In the genomic region with DNA sequence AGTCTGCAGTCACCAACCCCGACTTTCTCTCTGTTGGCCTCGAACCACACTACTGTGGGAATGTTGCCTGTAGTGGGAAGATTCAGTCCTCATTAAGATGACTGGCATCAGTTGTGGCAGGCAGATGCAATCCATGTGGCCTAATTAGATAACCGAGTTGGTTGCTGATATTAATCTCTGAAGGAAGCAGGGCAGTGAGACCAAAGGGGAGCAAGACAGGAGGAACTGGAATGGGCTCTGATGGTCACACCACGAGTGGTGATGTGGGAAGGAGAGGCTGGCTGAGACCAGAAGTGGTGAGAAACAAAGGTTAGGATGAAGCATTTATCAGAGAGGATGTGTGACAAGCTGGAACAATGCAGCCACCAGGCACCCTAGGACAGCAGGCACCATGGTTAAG, we compare ENCODE assay signal across 21 mouse cellular contexts. TPM values are rescaled to one million over a fixed set of nuclear protein-coding genes. Genes with fewer than 3 reads are reported as not detected.
DNase-seq lines count a peak whose midpoint lies in the region; ATAC-seq and TF ChIP-seq lines count a peak whose summit lies in the region.
"Had no signal": no experiment of that assay in that cellular context is flagged by ENCODE, and none has a peak within 500 bp of the region (broad histone marks: within the 10 kb centered on the region; RNA-seq: fewer than 3 reads in every experiment).

No protein-coding gene starts in this region.

- peak; percentile 77 for DNase-seq in heart, adult 11 months
- no peak for DNase-seq in heart, postnatal 14 days
- DNase-seq in intestine, embryonic 14.5 days (ENCODE audit: low spot score), result peak; percentile 46
- peak; percentile 52 for DNase-seq in retina, embryonic 14.5 days (ENCODE audit: low spot score)
- no peak for DNase-seq in hindbrain, postnatal 0 days (ENCODE audit: low spot score)
- DNase-seq in liver, embryonic 11.5 days (ENCODE audit: low spot score), result no peak
- DNase-seq: adrenal gland, adult 2 months; adrenal gland, postnatal 10 days; adrenal gland, postnatal 25 days; cerebellum, adult 11 months; cerebellum, adult 18-20 months; cerebellum, adult 8-10 months; cerebellum, adult 9-11 months; cerebellum, postnatal 14 days; cerebellum, postnatal 36 days had no signal

- H3K4me2 ChIP-seq in intestine, embryonic 14.5 days (ENCODE audit: low read length), result no peak overlapping the region
- H3K4me2 ChIP-seq in intestine, embryonic 15.5 days (replicated peaks), result no peak overlapping the region
- H3K4me2 ChIP-seq in hindbrain, postnatal 0 days (ENCODE audit: low read depth, low read length), result no peak overlapping the region
- H3K4me2 ChIP-seq in liver, embryonic 11.5 days, result no peak overlapping the region
- H3K4me2 ChIP-seq: embryonic facial prominence, embryonic 12.5 days; forebrain, embryonic 13.5 days; forebrain, embryonic 15.5 days had no signal

- TF ChIP-seq CTCF in hindbrain, postnatal 0 days (IDR thresholded peaks at IDR 0.05; ENCODE audit: low read depth), result no peak

- H3K36me3 ChIP-seq in intestine, embryonic 14.5 days (ENCODE audit: control insufficient read depth, insufficient read depth, low read length), result no peaks in the 10 kb centered on the region
- no peaks in the 10 kb centered on the region for H3K36me3 ChIP-seq in intestine, embryonic 15.5 days
- no peaks in the 10 kb centered on the region for H3K36me3 ChIP-seq in hindbrain, postnatal 0 days (ENCODE audit: insufficient read depth, low read length)
- no peaks in the 10 kb centered on the region for H3K36me3 ChIP-seq in liver, embryonic 11.5 days (ENCODE audit: control insufficient read depth, insufficient read depth, low read length)
- H3K36me3 ChIP-seq: embryonic facial prominence, embryonic 10.5 days; embryonic facial prominence, embryonic 12.5 days; forebrain, embryonic 15.5 days had no signal

- H3K9ac ChIP-seq in intestine, embryonic 14.5 days (ENCODE audit: low read length), result no peak overlapping the region
- no peak overlapping the region for H3K9ac ChIP-seq in intestine, embryonic 15.5 days
- H3K9ac ChIP-seq in hindbrain, postnatal 0 days (replicated peaks; ENCODE audit: low read length), result no peak overlapping the region
- H3K9ac ChIP-seq in liver, embryonic 11.5 days (ENCODE audit: low read depth, low read length), result no peak overlapping the region
- H3K9ac ChIP-seq: embryonic facial prominence, embryonic 12.5 days; forebrain, embryonic 13.5 days; forebrain, embryonic 15.5 days had no signal

- H3K27me3 ChIP-seq in intestine, embryonic 14.5 days (replicated peaks; ENCODE audit: control insufficient read depth, insufficient read depth, low read length), result no peaks in the 10 kb centered on the region
- no peaks in the 10 kb centered on the region for H3K27me3 ChIP-seq in intestine, embryonic 15.5 days (replicated peaks)
- H3K27me3 ChIP-seq in hindbrain, postnatal 0 days (ENCODE audit: insufficient read depth, low read length), result no peaks in the 10 kb centered on the region
- H3K27me3 ChIP-seq in liver, embryonic 11.5 days (replicated peaks; ENCODE audit: control insufficient read depth, insufficient read depth, low read length), result no peaks in the 10 kb centered on the region; the same call in 1 of the 2 replicates
- H3K27me3 ChIP-seq: embryonic facial prominence, embryonic 12.5 days had no signal

- ATAC-seq in intestine, embryonic 14.5 days (replicated peaks; ENCODE audit: low FRiP score, low TSS enrichment, low read depth), result no peak
- ATAC-seq in intestine, embryonic 15.5 days, result no peak
- ATAC-seq in hindbrain, postnatal 0 days, result no peak
- ATAC-seq in liver, embryonic 11.5 days (replicated peaks; ENCODE audit: low FRiP score), result no peak
- ATAC-seq: forebrain, embryonic 13.5 days; forebrain, embryonic 15.5 days had no signal

- H3K27ac ChIP-seq in intestine, embryonic 14.5 days (ENCODE audit: low read depth), result no peak overlapping the region
- no peak overlapping the region for H3K27ac ChIP-seq in intestine, embryonic 15.5 days
- no peak overlapping the region for H3K27ac ChIP-seq in hindbrain, postnatal 0 days
- no peak overlapping the region for H3K27ac ChIP-seq in liver, embryonic 11.5 days (ENCODE audit: low read depth, low read length)
- H3K27ac ChIP-seq: embryonic facial prominence, embryonic 10.5 days; embryonic facial prominence, embryonic 12.5 days; forebrain, embryonic 13.5 days; forebrain, embryonic 15.5 days had no signal

- no peak overlapping the region for H3K4me3 ChIP-seq in intestine, embryonic 14.5 days (ENCODE audit: low read depth, low read length)
- no peak overlapping the region for H3K4me3 ChIP-seq in intestine, embryonic 15.5 days (replicated peaks)
- no peak overlapping the region for H3K4me3 ChIP-seq in hindbrain, postnatal 0 days (ENCODE audit: low read length)
- no peak overlapping the region for H3K4me3 ChIP-seq in liver, embryonic 11.5 days (ENCODE audit: low read depth, low read length)
- H3K4me3 ChIP-seq: embryonic facial prominence, embryonic 10.5 days; embryonic facial prominence, embryonic 12.5 days; forebrain, embryonic 13.5 days; forebrain, embryonic 15.5 days had no signal

- H3K4me1 ChIP-seq in intestine, embryonic 14.5 days (replicated peaks; ENCODE audit: control insufficient read depth, insufficient read depth, low read length), result peaks cover 7% of the 10 kb centered on the region; the same call in 1 of the 2 replicates
- H3K4me1 ChIP-seq in intestine, embryonic 15.5 days (replicated peaks), result peaks cover 10% of the 10 kb centered on the region; the same call in 1 of the 2 replicates
- peaks cover 6% of the 10 kb centered on the region for H3K4me1 ChIP-seq in hindbrain, postnatal 0 days (ENCODE audit: insufficient read depth, low read length)
- peaks cover 5% of the 10 kb centered on the region for H3K4me1 ChIP-seq in liver, embryonic 11.5 days (replicated peaks; ENCODE audit: control insufficient read depth, insufficient read depth, low read length)

- WGBS in intestine, embryonic 14.5 days, result 70% methylated on average over 4 of the region's 4 CpGs
- 67% methylated on average over 4 of the region's 4 CpGs for WGBS in intestine, embryonic 15.5 days
- 61% methylated on average over 4 of the region's 4 CpGs for WGBS in hindbrain, postnatal 0 days
- WGBS in liver, embryonic 11.5 days, result 41% methylated on average over 4 of the region's 4 CpGs

- intact Hi-C loops in heart, postnatal 14 days (cut with DNase I), result no loop called here

- H3K9me3 ChIP-seq in intestine, embryonic 14.5 days (ENCODE audit: control insufficient read depth, low read length), result no peaks in the 10 kb centered on the region
- H3K9me3 ChIP-seq in intestine, embryonic 15.5 days, result no peaks in the 10 kb centered on the region
- H3K9me3 ChIP-seq in hindbrain, postnatal 0 days (ENCODE audit: low read length), result no peaks in the 10 kb centered on the region
- no peaks in the 10 kb centered on the region for H3K9me3 ChIP-seq in liver, embryonic 11.5 days (ENCODE audit: control insufficient read depth, low read length)
- H3K9me3 ChIP-seq: embryonic facial prominence, embryonic 10.5 days; embryonic facial prominence, embryonic 12.5 days; forebrain, embryonic 13.5 days; forebrain, embryonic 15.5 days had no signal

RNA-seq across cellular contexts. Expression of gene Pla2r1, which starts 1.5 kb away (rescaled TPM):
- 1 to 10 TPM; 1.8 to 3.1 TPM for total RNA-seq in heart, postnatal 14 days (2021)
- 2.1 and 2.6 TPM in 2 replicates for polyA plus RNA-seq in intestine, embryonic 14.5 days (2014; fragmentation: Nextera tagmentation; extraction: Ambion mirVana)
- 2.0 and 2.3 TPM in 2 replicates for polyA plus RNA-seq in intestine, embryonic 15.5 days (2015; fragmentation: Nextera tagmentation; extraction: Ambion mirVana)
- total RNA-seq in hindbrain, postnatal 0 days (2014; rRNA removed), result under 0.01 and 0.43 TPM in 2 replicates
- polyA plus RNA-seq in hindbrain, postnatal 0 days (2015; fragmentation: Nextera tagmentation; extraction: Ambion mirVana), result 0.24 and 0.25 TPM in 2 replicates
- polyA plus RNA-seq in liver, embryonic 11.5 days (2014; fragmentation: Nextera tagmentation; extraction: Ambion mirVana), result 0.55 and 0.58 TPM in 2 replicates
- total RNA-seq: MEL had no signal

Comparison
In these comparisons a context has a peak if more than half of its experiments do, and no peak if none do; other contexts are left out.
1. DNase-seq: peak in heart, adult 11 months (single experiment), intestine, embryonic 14.5 days (single experiment) and retina, embryonic 14.5 days (single experiment); none in heart, postnatal 14 days (0 of 2), hindbrain, postnatal 0 days (single experiment) and liver, embryonic 11.5 days (single experiment).